Mouse (Mus musculus) inflammation-experienced regulatory T-cells, adult 6 months (primary cell): ENCODE measurements around the gene Sema4c. TPM values are rescaled to one million over a fixed set of nuclear protein-coding genes. Genes with fewer than 3 reads are reported as not detected.

Experiments
- polyA plus RNA-seq, 3 experiments: library from polyadenylated mRNA; unstranded; fragments of 100-300 nt; shearing (Covaris generic); gene quantifications; one replicate each; pipeline ENCODE4 v1.2.1; 2017

The Sema4c gene
- polyA plus RNA-seq, 3 experiments from 2014 or later, result 0.33 TPM; not detected in 2

Other genes with a start within 250 kb of the Sema4c start
- 10 to 100 TPM; 45.7 to 65.2 (median 47.4) TPM for gene Kansl3, start 189.2 kb downstream of the Sema4c start, polyA plus RNA-seq
- gene Fer1l5, start 186.1 kb downstream of the Sema4c start, polyA plus RNA-seq, result under 1 TPM; 0.20 to 0.55 (median 0.39) TPM
- 10 to 100 TPM in 2 of 3 experiments, 1 to 10 TPM in 1; 7.9 to 12.0 (median 11.4) TPM for gene Lman2l, start 113.1 kb downstream of the Sema4c start, polyA plus RNA-seq
- gene Cnnm4, start 86.7 kb downstream of the Sema4c start, polyA plus RNA-seq, result 10 to 100 TPM; 11.5 to 13.9 (median 12.1) TPM
- gene Cnnm3, start 46.5 kb downstream of the Sema4c start, polyA plus RNA-seq, result 1 to 10 TPM; 3.1 to 9.2 (median 6.7) TPM
- 10 to 100 TPM; 35.1 to 58.4 (median 36.4) TPM for gene Ankrd23, start 21.5 kb downstream of the Sema4c start, polyA plus RNA-seq
- gene Gm42417, start 18.9 kb downstream of the Sema4c start, polyA plus RNA-seq, result 1 to 10 TPM in 1 of 3 experiments, not detected in 2; 2.4 TPM
- 10 to 100 TPM; 17.5 to 24.1 (median 23.2) TPM for gene Ankrd39, start 10.9 kb downstream of the Sema4c start, polyA plus RNA-seq
- under 1 TPM in 1 of 3 experiments, not detected in 2; 0.40 TPM for gene Fam178b, start 124.8 kb upstream of the Sema4c start, polyA plus RNA-seq
- 100 to 1,000 TPM; 273 to 480 (median 293) TPM for gene Cox5b, start 133.1 kb upstream of the Sema4c start, polyA plus RNA-seq
- not detected for gene 4933424G06Rik, start 151.8 kb upstream of the Sema4c start, polyA plus RNA-seq
- gene Actr1b, start 156.1 kb upstream of the Sema4c start, polyA plus RNA-seq, result 10 to 100 TPM; 37.4 to 47.1 (median 41.0) TPM
- gene Zap70, start 203.4 kb upstream of the Sema4c start, polyA plus RNA-seq, result 100 to 1,000 TPM; 241 to 287 (median 257) TPM